Mouse (Mus musculus) activated CD4-positive, CD25-positive, alpha-beta regulatory T cell, adult 9 weeks (primary cell): ENCODE measurements around the gene Tnfrsf4. TPM values are rescaled to one million over a fixed set of nuclear protein-coding genes. Genes with fewer than 3 reads are reported as not detected.

Source experiments
- polyA plus RNA-seq: library from polyadenylated mRNA; unstranded; fragments of 100-300 nt; shearing (Covaris generic); gene quantifications from one replicate; pipeline ENCODE4 v1.2.1, GENCODE M21; 2017

Gene Tnfrsf4
- 998 TPM for polyA plus RNA-seq

DNA sequence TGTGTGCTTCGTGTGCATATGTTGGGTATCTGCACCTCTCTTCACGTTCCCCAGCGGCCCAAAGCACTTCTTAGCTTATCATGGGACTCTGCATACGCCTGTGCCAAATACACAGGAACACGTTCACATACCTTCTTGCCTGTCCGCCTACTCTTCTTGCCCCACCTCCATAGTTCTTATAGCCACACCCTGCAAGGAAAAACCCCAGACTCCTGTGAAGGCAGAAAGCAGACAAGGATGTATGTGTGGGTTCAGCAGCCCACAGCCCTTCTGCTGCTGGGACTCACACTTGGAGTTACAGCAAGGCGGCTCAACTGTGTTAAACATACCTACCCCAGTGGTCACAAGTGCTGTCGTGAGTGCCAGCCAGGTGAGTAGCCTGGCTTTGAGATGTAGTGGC, at the start of gene Tnfrsf4:
Gene Tnfrsf4 (plus strand): TSS at position 207 of the 400 bp plus-strand sequence.

DNA sequence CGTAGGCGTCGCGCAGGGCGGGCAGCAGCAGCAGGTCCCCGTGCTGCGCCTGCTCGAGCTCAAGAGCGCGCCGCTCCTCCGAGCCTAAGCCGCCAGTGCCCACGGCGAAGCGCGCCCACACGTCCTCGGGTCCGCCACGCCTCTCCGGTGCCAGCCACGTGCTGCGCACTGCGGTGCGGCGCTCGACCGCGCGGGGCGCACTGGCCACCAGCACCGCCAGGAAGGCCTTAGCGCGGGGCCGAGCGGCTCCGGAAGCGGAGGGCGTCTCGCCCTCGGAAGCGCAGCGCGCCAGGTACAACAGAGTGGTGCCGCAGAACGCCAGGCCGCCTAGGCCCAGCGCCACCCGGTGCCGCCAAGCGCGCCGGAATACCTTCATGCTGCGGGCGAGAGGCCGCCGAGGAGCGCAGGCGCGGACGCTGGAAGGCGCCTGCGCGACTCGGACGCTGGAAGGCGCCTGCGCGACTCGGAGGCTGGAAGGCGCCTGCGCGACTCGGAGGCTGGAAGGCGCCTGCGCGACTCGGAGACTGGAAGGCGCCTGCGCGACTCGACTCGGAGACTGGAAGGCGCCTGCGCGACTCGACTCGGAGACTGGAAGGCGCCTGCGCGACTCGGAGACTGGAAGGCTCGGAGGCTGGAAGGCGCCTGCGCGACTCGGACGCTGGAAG, 21.3 kb upstream of the Tnfrsf4 start, which contains the start of the genes B3galt6 and Sdf4:
Gene B3galt6 (minus strand): TSS at position 409 of the 665 bp plus-strand sequence.
Gene Sdf4 (plus strand): TSS at position 632 of the 665 bp plus-strand sequence.

GRCm38 (mm10) chr4:156026013-156026412, 12.4 kb downstream of the Tnfrsf4 start, which contains the start of gene Tnfrsf18:
Tnfrsf18 (plus strand) TSS chr4:156026164.

GRCm38 (mm10) chr4:156059261-156059660, 45.6 kb downstream of the Tnfrsf4 start, which contains the start of gene Ttll10:
Ttll10 (minus strand) TSS chr4:156059414.

Other genes with a start within 250 kb of the Tnfrsf4 start
- not detected for gene Vwa1, start 239.1 kb upstream of the Tnfrsf4 start, polyA plus RNA-seq
- gene Tmem88b, start 228.0 kb upstream of the Tnfrsf4 start, polyA plus RNA-seq = not detected
- gene Ankrd65, start 223.4 kb upstream of the Tnfrsf4 start, polyA plus RNA-seq = not detected
- 138 TPM for gene Mrpl20, start 211.0 kb upstream of the Tnfrsf4 start, polyA plus RNA-seq
- 168 TPM for gene Ccnl2, start 201.4 kb upstream of the Tnfrsf4 start, polyA plus RNA-seq
- 197 TPM for gene Aurkaip1, start 182.6 kb upstream of the Tnfrsf4 start, polyA plus RNA-seq
- 4.0 TPM for gene Mxra8, start 174.2 kb upstream of the Tnfrsf4 start, polyA plus RNA-seq
- gene Dvl1, start 166.4 kb upstream of the Tnfrsf4 start, polyA plus RNA-seq = 2.8 TPM
- gene Tas1r3, start 150.5 kb upstream of the Tnfrsf4 start, polyA plus RNA-seq = 0.92 TPM
- 20.4 TPM for gene Cptp, start 144.4 kb upstream of the Tnfrsf4 start, polyA plus RNA-seq
- 92.1 TPM for gene Ints11, start 144.3 kb upstream of the Tnfrsf4 start, polyA plus RNA-seq
- gene Pusl1, start 122.1 kb upstream of the Tnfrsf4 start, polyA plus RNA-seq = 32.6 TPM
- 7.8 TPM for gene Acap3, start 122.0 kb upstream of the Tnfrsf4 start, polyA plus RNA-seq
- gene Ube2j2, start 70.0 kb upstream of the Tnfrsf4 start, polyA plus RNA-seq = 15.3 TPM
- gene C1qtnf12, start 51.5 kb upstream of the Tnfrsf4 start, polyA plus RNA-seq = 24.3 TPM
- 1.3 TPM for gene B3galt6, start 21.2 kb upstream of the Tnfrsf4 start, polyA plus RNA-seq
- gene Sdf4, start 21.0 kb upstream of the Tnfrsf4 start, polyA plus RNA-seq = 591 TPM
- gene Tnfrsf18, start 12.3 kb downstream of the Tnfrsf4 start, polyA plus RNA-seq = 855 TPM
- gene Ttll10, start 45.6 kb downstream of the Tnfrsf4 start, polyA plus RNA-seq = 0.20 TPM
- 43.2 TPM for gene 9430015G10Rik, start 96.1 kb downstream of the Tnfrsf4 start, polyA plus RNA-seq
- gene Rnf223, start 116.7 kb downstream of the Tnfrsf4 start, polyA plus RNA-seq = 0.18 TPM
- gene Agrn, start 183.6 kb downstream of the Tnfrsf4 start, polyA plus RNA-seq = 1.1 TPM
- gene Isg15, start 187.0 kb downstream of the Tnfrsf4 start, polyA plus RNA-seq = 58.5 TPM
- gene AW011738, start 189.5 kb downstream of the Tnfrsf4 start, polyA plus RNA-seq = 23.6 TPM
- 2.1 TPM for gene Perm1, start 202.0 kb downstream of the Tnfrsf4 start, polyA plus RNA-seq
- 7.4 TPM for gene Plekhn1, start 221.0 kb downstream of the Tnfrsf4 start, polyA plus RNA-seq
- gene Noc2l, start 222.2 kb downstream of the Tnfrsf4 start, polyA plus RNA-seq = 15.7 TPM
- 5.2 TPM for gene Samd11, start 241.8 kb downstream of the Tnfrsf4 start, polyA plus RNA-seq